Mouse (Mus musculus) testis, adult 2 months (tissue): ENCODE data around the gene Msh5. TPM values are rescaled to one million over a fixed set of nuclear protein-coding genes. Genes with fewer than 3 reads are reported as not detected.
A peak's percentile ranks its signal among the peaks of the same experiment; 100 is the strongest.

ENCODE experiments used
- H3K27ac ChIP-seq: fragments of 200-500 bp; 2 replicates; pipeline ENCODE4 v1.5.1; 2012; ENCODE audit warnings: low read depth, low read length; ENCODE audit not compliant: control insufficient read depth, insufficient read depth
- H3K27me3 ChIP-seq: fragments of 200-500 bp; 2 replicates; pipeline ENCODE4 v1.6.1; 2012; ENCODE audit warnings: mild to moderate bottlenecking, low read length, moderate library complexity; ENCODE audit not compliant: control insufficient read depth, insufficient read depth
- H3K36me3 ChIP-seq: fragments of 200-500 bp; 2 replicates; pipeline ENCODE4 v1.6.1; 2012; ENCODE audit warnings: mild to moderate bottlenecking, low read length; ENCODE audit not compliant: control insufficient read depth, insufficient read depth
- H3K4me1 ChIP-seq: fragments of 200-500 bp; 2 replicates; pipeline ENCODE4 v1.6.1; 2012; ENCODE audit warnings: low read length; ENCODE audit not compliant: control insufficient read depth, insufficient read depth
- H3K4me3 ChIP-seq: fragments of 200-500 bp; 2 replicates; pipeline ENCODE4 v1.5.1; 2012; ENCODE audit warnings: low read depth, mild to moderate bottlenecking, low read length, moderate library complexity, mixed read lengths; ENCODE audit not compliant: control insufficient read depth
- CTCF ChIP-seq: fragments of 200-500 bp; IDR thresholded peaks from 2 replicates; pipeline ENCODE4 v1.5.1; 2012; ENCODE audit warnings: low read depth, mild to moderate bottlenecking, inconsistent platforms, low read length, moderate library complexity; ENCODE audit not compliant: control insufficient read depth, insufficient read depth, insufficient replicate concordance
- POLR2A ChIP-seq: fragments of 200-500 bp; IDR thresholded peaks from 2 replicates; pipeline ENCODE4 v1.6.1; 2012; ENCODE audit warnings: low read depth, mild to moderate bottlenecking, inconsistent platforms, low read length, moderate library complexity; ENCODE audit not compliant: control insufficient read depth
- polyA plus RNA-seq: library from polyadenylated mRNA; depleted of rRNA; stranded (reverse); fragments of >200 nt; gene quantifications from 2 replicates; pipeline ENCODE4 v1.2.3, GENCODE M21; 2012

Msh5 gene
- polyA plus RNA-seq, 1 experiment, result 19.3 TPM

GRCm38 (mm10) chr17:35060071-35060470 lies 13.5 kb upstream of the Msh5 start:
- 0 out of 2 replicates have a peak, but pooled peaks cover 2% of the 10 kb centered on the region for H3K27me3 ChIP-seq
- no peaks in the 10 kb centered on the region for H3K36me3 ChIP-seq
- H3K4me3 ChIP-seq, result peak overlapping the region; percentile 84
- H3K27ac ChIP-seq, result no peak overlapping the region
- H3K4me1 ChIP-seq, result peaks cover 28% of the 10 kb centered on the region
- no peak for TF ChIP-seq CTCF
- TF ChIP-seq POLR2A, result no peak

DNA sequence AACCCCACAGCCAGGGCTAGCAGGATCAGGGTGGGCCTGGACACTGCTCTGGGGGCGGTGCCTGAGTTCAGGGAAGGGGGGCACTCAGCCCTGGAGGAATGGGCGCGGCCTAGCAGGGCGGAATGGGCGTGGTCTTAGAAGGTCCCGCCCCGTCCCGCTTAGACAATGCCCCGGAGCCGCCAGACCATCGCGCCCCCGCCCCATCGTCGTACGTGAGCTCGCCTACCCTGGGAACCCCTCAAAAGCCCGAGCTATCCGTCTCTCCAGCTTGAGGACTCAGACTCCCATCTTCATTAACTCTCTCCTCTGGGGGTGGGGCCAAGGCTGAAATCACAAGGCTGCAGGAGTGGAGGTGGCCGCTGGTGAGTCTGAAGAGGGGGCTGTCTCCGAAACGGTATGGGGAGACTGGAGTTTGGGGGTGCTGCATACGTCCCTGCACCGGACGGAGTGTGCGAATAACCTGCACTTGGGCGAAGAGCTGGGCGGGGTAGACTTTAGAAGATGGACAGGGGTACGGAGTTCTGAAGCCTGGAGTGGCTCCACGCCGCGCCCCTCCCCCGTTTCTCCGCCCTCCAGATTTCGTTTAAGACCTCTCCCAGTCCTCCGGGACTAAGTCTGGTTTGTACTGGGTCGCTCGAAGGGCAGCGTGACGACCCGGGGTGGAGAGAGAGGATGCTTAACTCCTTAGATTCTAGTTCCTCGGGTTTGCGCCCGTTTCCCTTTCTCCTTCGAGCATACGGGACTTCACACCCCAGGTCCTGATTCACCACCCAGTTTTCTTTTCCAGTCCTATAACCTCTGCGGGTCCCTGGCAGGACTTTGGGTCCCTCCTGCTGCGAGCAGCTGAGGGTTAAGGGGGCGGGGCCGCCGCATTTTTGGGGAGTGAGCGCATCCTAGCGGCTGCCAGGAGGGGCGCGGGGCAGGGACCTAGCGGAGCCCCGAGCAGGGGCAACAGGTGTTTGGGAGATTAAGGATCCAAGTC lies 12.7 kb upstream of the Msh5 start, which contains the start of gene Ddah2:
TSS of gene Ddah2 (plus strand) at position 125 of the 982 bp plus-strand sequence.
- H3K36me3 ChIP-seq, result no peaks in the 10 kb centered on the region
- H3K4me3 ChIP-seq, result peak within 1 kb of the TSS; percentile 84
- H3K4me1 ChIP-seq, result peaks cover 23% of the 10 kb centered on the region
- H3K27ac ChIP-seq, result peak within 1 kb of the TSS; percentile 50
- H3K27me3 ChIP-seq, result no peaks in the 10 kb centered on the region
- TF ChIP-seq CTCF (0 out of 2 replicates have a peak, but pooled peaks have one; percentile 25), POLR2A (no peak; the same call in 1 of the 2 replicates)

DNA sequence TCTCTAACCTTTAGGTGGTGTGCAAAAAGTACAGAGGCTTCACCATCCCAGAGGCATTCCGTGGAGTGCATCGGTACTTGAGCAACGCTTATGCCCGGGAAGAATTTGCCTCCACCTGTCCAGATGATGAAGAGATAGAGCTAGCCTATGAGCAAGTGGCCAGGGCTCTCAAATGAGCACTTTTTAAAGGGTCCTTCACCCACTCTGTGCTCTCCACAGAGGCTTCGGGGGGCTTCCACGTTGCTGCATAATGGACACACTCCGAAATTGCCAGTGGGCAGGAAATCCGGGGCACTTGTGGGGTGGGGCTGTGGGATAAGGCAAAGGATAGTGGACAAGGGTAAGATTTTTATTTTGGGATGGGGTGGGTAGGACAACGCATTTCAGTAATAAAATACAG lies 11.8 kb upstream of the Msh5 start:
- TF ChIP-seq POLR2A (no peak), CTCF (no peak)
- no peak overlapping the region for H3K4me3 ChIP-seq
- H3K27ac ChIP-seq, result no peak overlapping the region
- peaks cover 21% of the 10 kb centered on the region for H3K4me1 ChIP-seq
- no peaks in the 10 kb centered on the region for H3K27me3 ChIP-seq
- no peaks in the 10 kb centered on the region for H3K36me3 ChIP-seq

GRCm38 (mm10) chr17:35057090-35057489 lies 10.5 kb upstream of the Msh5 start:
- TF ChIP-seq POLR2A (no peak), CTCF (no peak)
- H3K4me1 ChIP-seq, result peaks cover 18% of the 10 kb centered on the region
- H3K36me3 ChIP-seq, result no peaks in the 10 kb centered on the region
- no peaks in the 10 kb centered on the region for H3K27me3 ChIP-seq
- H3K27ac ChIP-seq, result no peak overlapping the region
- H3K4me3 ChIP-seq, result no peak overlapping the region

GRCm38 (mm10) chr17:35055691-35056495 lies 9.3 kb upstream of the Msh5 start:
- H3K4me3 ChIP-seq, result no peak overlapping the region
- H3K36me3 ChIP-seq, result no peaks in the 10 kb centered on the region
- no peaks in the 10 kb centered on the region for H3K27me3 ChIP-seq
- H3K27ac ChIP-seq, result no peak overlapping the region; the same call in 1 of the 2 replicates
- peaks cover 25% of the 10 kb centered on the region for H3K4me1 ChIP-seq
- TF ChIP-seq CTCF, result no peak
- TF ChIP-seq POLR2A, result no peak

GRCm38 (mm10) chr17:35052271-35052798 lies 5.8 kb upstream of the Msh5 start:
- peaks cover 2% of the 10 kb centered on the region; the same call in 1 of the 2 replicates for H3K27me3 ChIP-seq
- H3K4me3 ChIP-seq, result no peak overlapping the region
- TF ChIP-seq CTCF, result no peak
- no peak for TF ChIP-seq POLR2A
- no peaks in the 10 kb centered on the region for H3K36me3 ChIP-seq
- H3K27ac ChIP-seq, result no peak overlapping the region
- H3K4me1 ChIP-seq, result peaks cover 19% of the 10 kb centered on the region
